Mouse (Mus musculus) retina, adult 2 months (tissue): ENCODE measurements at regions not wholly inside any gene's neighbourhood (a gene's known extent, or its start where the extent isn't known, plus 50 kb on each side); places are given as distances from the start of the nearest gene placed in this dataset.
A peak's percentile ranks its signal among the peaks of the same experiment; 100 is the strongest.

Experiments used
- DNase-seq: peaks from one replicate; pipeline ENCODE4 v3.0.0-alpha.2; 2012; ENCODE audit warnings: low read depth, low spot score

- DNase-seq: no peak
Observed at GRCm38 (mm10) chr5:52309317-52310060, 54.1 kb upstream of the Sod3 start.

DNA sequence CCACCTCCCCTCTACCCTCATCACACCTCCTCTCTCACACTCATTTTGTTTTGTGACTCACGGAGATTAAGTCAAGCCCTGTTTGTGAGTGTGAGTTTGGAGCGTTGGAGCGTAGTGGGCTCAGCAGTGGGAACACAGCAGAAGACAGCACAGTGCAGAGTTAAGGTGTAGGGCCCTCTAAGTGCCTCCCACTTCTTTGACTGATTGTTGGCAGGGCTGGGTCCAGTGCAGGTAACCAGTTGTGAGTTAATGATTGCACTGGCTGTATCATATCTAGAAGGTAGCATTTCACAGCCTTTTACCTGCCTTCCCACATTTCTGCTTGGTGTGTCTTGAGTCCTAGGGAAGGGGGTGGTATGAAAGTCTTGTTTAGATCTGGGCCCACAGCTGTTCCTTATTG, 67.3 kb upstream of the Sod3 start:
- DNase-seq: no peak

DNA sequence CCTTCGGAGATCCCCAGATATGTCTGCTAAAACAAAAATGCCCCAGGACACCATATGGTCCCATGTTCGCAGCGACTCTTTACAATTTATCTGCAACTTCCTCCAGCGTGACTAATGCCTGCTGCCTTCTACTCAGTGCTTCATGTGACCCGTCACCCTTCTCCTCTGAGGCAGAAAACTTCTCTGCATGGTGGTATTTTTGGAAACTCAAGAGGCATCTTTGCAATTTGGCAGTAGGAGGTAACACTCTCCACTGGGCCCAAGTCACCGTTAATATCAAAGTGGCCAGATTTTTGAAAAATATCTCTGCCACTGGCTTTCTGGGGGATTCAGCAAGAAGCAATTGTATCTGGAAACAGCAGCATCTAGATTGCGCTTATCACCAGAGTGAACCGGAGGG, 69.1 kb upstream of the Sod3 start:
- DNase-seq: no peak

- DNase-seq: no peak
Observed at GRCm38 (mm10) chr5:52288319-52288718, 75.3 kb upstream of the Sod3 start.

- no peak for DNase-seq
Observed at GRCm38 (mm10) chr5:52280871-52281270, 82.7 kb upstream of the Sod3 start.

DNA sequence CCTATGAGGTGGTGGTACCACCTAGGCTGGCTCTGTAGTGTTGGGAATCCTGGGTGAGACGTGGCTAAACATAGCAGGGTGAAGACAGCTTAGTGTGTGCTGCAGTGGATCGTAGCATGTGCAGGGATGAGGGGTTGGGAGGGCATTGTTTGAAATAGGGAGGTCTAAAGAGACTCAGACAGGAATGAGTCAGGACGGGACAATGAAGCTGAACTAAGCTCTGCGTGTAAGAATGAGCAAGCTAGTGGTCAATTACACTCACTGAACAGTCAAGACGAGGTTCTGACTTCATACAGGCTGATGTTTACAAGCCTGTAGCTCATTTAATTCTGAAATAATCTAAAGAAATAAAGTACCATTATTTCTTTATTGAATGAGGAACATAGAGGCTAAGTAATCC, 85.5 kb upstream of the Sod3 start:
- DNase-seq: no peak

GRCm38 (mm10) chr5:52263214-52263613, 72.9 kb upstream of the Dhx15 start:
- DNase-seq: peak; percentile 13

- no peak for DNase-seq
Observed at GRCm38 (mm10) chr5:52258075-52258474, 67.8 kb upstream of the Dhx15 start.

- no peak for DNase-seq
Observed at GRCm38 (mm10) chr5:52254602-52255071, 64.3 kb upstream of the Dhx15 start.

- no peak for DNase-seq
Observed at GRCm38 (mm10) chr5:52249804-52250203, 59.5 kb upstream of the Dhx15 start.

DNA sequence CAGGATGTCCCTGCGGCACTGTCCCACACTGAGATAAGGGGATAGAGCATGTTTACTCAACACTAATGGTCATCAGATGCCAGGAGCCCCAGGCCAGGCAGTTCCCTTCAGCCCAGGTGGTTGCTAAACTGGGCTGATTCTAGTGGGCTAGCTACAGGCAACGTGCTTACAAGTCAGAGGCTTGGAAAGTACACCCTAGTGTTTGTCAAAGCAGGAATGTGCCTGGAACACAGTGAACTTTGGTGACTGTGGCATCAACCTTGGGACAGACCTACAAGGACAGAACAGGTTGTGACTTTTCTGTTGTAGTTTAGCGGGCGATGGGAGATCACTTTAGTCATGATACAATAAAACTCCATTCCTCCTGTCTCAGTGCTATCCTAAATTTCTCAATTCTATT, 53.6 kb upstream of the Dhx15 start:
- DNase-seq: no peak

- DNase-seq: no peak
Observed at GRCm38 (mm10) chr5:52242414-52242813, 52.1 kb upstream of the Dhx15 start.

DNA sequence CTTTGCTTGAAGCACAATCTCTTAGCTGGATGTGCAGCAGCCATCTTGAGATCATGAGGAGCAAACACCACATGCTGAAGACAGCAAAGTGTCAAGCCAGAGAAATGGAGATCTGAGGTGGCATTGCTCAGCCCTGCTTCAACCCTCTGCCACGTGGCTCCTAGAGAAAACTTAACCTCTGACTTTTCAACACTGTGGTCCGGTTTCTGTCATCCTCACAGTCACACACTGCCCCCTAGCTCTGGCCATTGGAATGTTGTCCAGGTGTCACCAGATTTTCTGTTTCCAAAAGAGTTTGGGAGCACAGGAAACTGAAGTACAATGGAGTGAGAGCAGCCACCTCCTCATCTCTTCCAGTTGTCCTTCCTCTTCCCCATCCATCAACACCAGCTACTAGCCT, 50.2 kb upstream of the Dhx15 start:
- no peak for DNase-seq
